Mouse (Mus musculus): Measurements from ENCODE around the gene Kif1b. TPM values are rescaled to one million over a fixed set of nuclear protein-coding genes. Genes with fewer than 3 reads are reported as not detected.

The Kif1b gene
- polyA plus RNA-seq, 1 experiment = 254 TPM

DNA sequence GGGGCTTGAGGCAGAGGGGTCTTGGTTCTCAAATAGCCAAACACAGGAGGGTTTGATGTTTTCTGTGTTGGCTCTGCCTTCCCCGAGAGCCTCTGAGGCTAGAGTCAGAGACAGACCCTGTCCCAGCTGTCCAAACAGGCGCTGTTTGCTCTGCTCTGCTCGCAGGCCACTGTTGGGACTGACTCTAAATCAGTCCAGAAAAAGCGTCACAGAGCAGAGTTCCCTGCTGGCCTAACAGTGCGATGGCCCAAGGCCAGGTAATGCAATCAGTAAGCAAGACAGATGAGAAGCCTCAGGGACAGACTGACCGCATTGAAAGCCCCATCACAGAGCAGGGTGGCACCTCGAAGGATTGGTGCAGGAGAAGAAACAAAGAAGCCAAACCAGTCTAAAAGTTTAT, 157.9 kb downstream of the Kif1b start:
- no peak overlapping the region for H3K4me3 ChIP-seq (replicated peaks; ENCODE audit: insufficient read depth, low read depth, low read length)
- H3K27me3 ChIP-seq (ENCODE audit: control insufficient read depth, insufficient read depth, low read length) = no peaks in the 10 kb centered on the region
- DNase-seq = no peak
- no peak overlapping the region for H3K27ac ChIP-seq (ENCODE audit: insufficient read depth, low read length)
- H3K4me1 ChIP-seq (ENCODE audit: control insufficient read depth, insufficient read depth, low read length) = no peaks in the 10 kb centered on the region
- no peak for TF ChIP-seq POLR2A (IDR thresholded peaks at IDR 0.05; ENCODE audit: borderline replicate concordance, insufficient read depth, low read length)
- no peak for TF ChIP-seq CTCF (IDR thresholded peaks at IDR 0.05; ENCODE audit: borderline replicate concordance, insufficient read depth, low read depth, low read length)
- 60% methylated on average over 7 of the region's 7 CpGs for WGBS

DNA sequence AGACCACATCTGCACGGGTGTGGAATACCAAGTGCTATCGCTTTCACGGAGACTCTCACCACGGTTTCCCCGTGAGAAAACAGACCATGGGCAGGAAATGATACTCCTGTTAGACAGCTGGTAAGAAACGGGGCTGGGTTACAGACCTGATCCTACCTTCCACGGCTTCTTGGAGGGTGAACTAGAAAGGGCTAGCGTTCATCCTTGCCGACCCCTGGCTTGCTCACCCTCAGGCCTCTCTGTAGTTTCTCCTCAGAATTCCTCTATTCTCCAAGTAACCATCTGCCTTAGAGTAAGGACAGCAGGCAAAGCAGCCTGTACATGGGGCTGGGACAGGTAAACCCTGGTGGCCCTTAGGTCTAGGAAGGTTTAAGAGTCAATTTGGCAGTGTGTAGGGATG, 158.3 kb downstream of the Kif1b start:
- WGBS = 82% methylated on average over 9 of the region's 9 CpGs
- TF ChIP-seq POLR2A (IDR thresholded peaks at IDR 0.05; ENCODE audit: borderline replicate concordance, insufficient read depth, low read length) (no peak), CTCF (IDR thresholded peaks at IDR 0.05; ENCODE audit: borderline replicate concordance, insufficient read depth, low read depth, low read length) (no peak)
- DNase-seq = no peak

DNA sequence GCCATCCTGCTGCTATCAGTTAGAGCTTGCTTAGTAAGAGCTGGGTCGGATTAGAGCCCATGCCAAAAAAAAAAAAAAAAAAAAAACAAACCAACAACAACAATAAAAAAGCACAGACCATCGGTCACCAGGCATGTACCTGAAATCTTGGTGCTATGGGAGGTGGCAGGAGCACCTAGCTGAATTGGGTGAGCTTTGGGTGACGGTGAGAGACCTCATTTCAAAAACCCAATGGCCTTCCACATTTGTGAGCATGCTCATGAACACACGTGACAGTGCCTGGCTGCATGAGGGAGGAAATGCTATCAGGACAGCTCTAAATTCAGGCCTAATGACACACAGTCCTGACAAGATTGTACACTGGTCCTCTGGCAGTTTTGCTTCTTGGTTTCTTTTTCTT, 159.4 kb downstream of the Kif1b start:
- Histone ChIP-seq H3K27ac (ENCODE audit: insufficient read depth, low read length) (no peak overlapping the region), H3K27me3 (ENCODE audit: control insufficient read depth, insufficient read depth, low read length) (no peaks in the 10 kb centered on the region), H3K4me1 (ENCODE audit: control insufficient read depth, insufficient read depth, low read length) (no peaks in the 10 kb centered on the region), H3K4me3 (replicated peaks; ENCODE audit: insufficient read depth, low read depth, low read length) (no peak overlapping the region)
- no peak for TF ChIP-seq CTCF (IDR thresholded peaks at IDR 0.05; ENCODE audit: borderline replicate concordance, insufficient read depth, low read depth, low read length)
- TF ChIP-seq POLR2A (IDR thresholded peaks at IDR 0.05; ENCODE audit: borderline replicate concordance, insufficient read depth, low read length) = no peak
- DNase-seq = no peak
- 75% methylated on average over 4 of the region's 4 CpGs for WGBS

More for the DNA sequence above, 158.3 kb downstream of the Kif1b start:
- Histone ChIP-seq H3K4me1 (ENCODE audit: control insufficient read depth, insufficient read depth, low read length) (no peaks in the 10 kb centered on the region), H3K27me3 (ENCODE audit: control insufficient read depth, insufficient read depth, low read length) (no peaks in the 10 kb centered on the region), H3K4me3 (replicated peaks; ENCODE audit: insufficient read depth, low read depth, low read length) (no peak overlapping the region), H3K27ac (ENCODE audit: insufficient read depth, low read length) (no peak overlapping the region)

DNA sequence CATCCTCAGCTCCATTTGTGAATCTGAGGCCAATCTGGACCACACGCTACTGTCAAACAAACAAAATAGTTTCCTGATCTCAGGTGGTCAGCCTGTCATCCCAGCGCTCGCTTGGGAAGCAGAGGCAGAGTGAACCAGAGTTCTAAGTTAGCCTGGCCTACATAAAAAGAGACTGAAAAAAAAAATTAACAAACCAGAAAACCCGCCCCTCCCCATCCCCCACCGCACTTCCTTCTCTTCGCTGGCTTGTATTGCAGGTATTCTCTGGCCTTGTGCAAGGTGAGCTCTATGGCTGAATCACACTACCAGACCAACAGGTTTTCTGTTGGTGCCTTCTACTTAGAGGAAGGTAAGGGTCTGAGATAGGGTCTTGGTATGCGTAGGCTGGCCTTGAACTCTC, 160.0 kb downstream of the Kif1b start:
- TF ChIP-seq POLR2A (IDR thresholded peaks at IDR 0.05; ENCODE audit: borderline replicate concordance, insufficient read depth, low read length) = no peak
- TF ChIP-seq CTCF (IDR thresholded peaks at IDR 0.05; ENCODE audit: borderline replicate concordance, insufficient read depth, low read depth, low read length) = no peak
- WGBS = 96% methylated on average over 7 of the region's 7 CpGs
- H3K27me3 ChIP-seq (ENCODE audit: control insufficient read depth, insufficient read depth, low read length) = no peaks in the 10 kb centered on the region
- no peak overlapping the region for H3K27ac ChIP-seq (ENCODE audit: insufficient read depth, low read length)
- DNase-seq = no peak
- H3K4me1 ChIP-seq (ENCODE audit: control insufficient read depth, insufficient read depth, low read length) = no peaks in the 10 kb centered on the region
- H3K4me3 ChIP-seq (replicated peaks; ENCODE audit: insufficient read depth, low read depth, low read length) = no peak overlapping the region

DNA sequence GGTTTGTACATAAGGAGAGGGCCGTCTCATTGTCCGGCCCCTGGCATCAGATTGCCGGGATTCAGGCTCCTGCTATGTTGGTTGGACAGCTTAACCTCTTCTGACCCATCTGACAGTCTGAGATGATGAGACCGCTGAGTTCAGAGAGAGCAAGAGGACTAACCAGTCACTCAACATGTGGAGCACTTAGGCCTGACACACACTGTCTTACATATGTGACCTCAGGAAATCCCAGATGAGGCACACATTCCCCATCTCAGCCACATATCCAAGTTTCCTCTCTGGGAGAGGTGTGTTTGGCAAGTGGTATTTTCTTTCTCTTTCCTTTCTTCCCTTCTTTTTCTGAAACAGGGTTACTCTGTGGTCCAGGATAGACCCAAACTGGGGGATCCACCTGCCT, 162.3 kb downstream of the Kif1b start:
- TF ChIP-seq POLR2A (IDR thresholded peaks at IDR 0.05; ENCODE audit: borderline replicate concordance, insufficient read depth, low read length) (no peak), CTCF (IDR thresholded peaks at IDR 0.05; ENCODE audit: borderline replicate concordance, insufficient read depth, low read depth, low read length) (no peak)
- WGBS = 90% methylated on average over 4 of the region's 4 CpGs

DNA sequence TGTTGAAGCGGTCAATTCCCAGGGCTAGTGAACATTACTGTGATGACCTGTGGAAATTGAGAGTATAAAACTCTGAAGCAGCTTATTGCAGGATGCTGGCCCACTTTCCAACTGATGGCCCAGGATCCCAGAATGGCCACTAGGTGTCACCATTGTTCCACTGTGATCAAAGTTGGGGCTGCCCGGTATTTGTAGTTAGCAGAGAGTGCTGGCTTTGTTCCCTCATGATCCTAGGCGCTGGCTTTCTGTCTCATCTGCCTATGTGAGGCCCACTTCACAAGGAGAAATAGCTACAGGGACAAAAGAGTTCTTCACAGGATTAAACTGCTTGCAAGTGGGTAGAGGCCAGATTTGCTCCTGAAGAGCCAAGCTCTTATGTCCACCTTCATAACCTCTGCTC, 163.0 kb downstream of the Kif1b start:
- no peak overlapping the region for H3K27ac ChIP-seq (ENCODE audit: insufficient read depth, low read length)
- WGBS = 8% methylated on average over 3 of the region's 3 CpGs
- no peaks in the 10 kb centered on the region for H3K27me3 ChIP-seq (ENCODE audit: control insufficient read depth, insufficient read depth, low read length)

More for the DNA sequence above, 162.3 kb downstream of the Kif1b start:
- DNase-seq = no peak
- Histone ChIP-seq H3K27ac (ENCODE audit: insufficient read depth, low read length) (no peak overlapping the region), H3K27me3 (ENCODE audit: control insufficient read depth, insufficient read depth, low read length) (no peaks in the 10 kb centered on the region), H3K4me1 (ENCODE audit: control insufficient read depth, insufficient read depth, low read length) (no peaks in the 10 kb centered on the region), H3K4me3 (replicated peaks; ENCODE audit: insufficient read depth, low read depth, low read length) (no peak overlapping the region)

DNA sequence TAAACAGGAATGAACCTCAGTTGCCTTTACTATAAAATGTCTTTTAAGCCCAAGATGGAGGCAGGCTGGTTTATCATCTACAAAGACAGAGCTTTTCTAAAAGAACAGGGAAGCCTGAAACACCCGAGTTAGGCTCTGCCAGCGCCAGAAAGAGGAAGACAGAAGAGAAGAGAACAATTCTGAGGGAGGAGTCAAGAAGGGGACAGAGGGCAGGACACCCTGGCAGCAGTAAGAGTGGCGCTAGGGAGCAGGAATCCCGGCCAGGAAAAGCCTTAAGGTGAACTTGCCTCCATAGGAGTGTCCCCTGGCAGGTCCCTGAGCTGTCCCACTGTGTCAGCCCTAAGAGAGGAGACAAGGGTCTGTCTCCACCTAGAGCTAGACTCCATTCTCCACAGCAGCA, 163.9 kb downstream of the Kif1b start:
- no peaks in the 10 kb centered on the region for H3K4me1 ChIP-seq (ENCODE audit: control insufficient read depth, insufficient read depth, low read length)
- H3K4me3 ChIP-seq (replicated peaks; ENCODE audit: insufficient read depth, low read depth, low read length) = no peak overlapping the region
- H3K27me3 ChIP-seq (ENCODE audit: control insufficient read depth, insufficient read depth, low read length) = no peaks in the 10 kb centered on the region
- no peak for TF ChIP-seq POLR2A (IDR thresholded peaks at IDR 0.05; ENCODE audit: borderline replicate concordance, insufficient read depth, low read length)
- no peak for TF ChIP-seq CTCF (IDR thresholded peaks at IDR 0.05; ENCODE audit: borderline replicate concordance, insufficient read depth, low read depth, low read length)
- DNase-seq = no peak
- WGBS = 22% methylated on average over 4 of the region's 4 CpGs
- no peak overlapping the region for H3K27ac ChIP-seq (ENCODE audit: insufficient read depth, low read length)

More for the DNA sequence above, 163.0 kb downstream of the Kif1b start:
- no peak overlapping the region for H3K4me3 ChIP-seq (replicated peaks; ENCODE audit: insufficient read depth, low read depth, low read length)
- peak; percentile 93 for TF ChIP-seq CTCF (IDR thresholded peaks at IDR 0.05; ENCODE audit: borderline replicate concordance, insufficient read depth, low read depth, low read length)
- TF ChIP-seq POLR2A (IDR thresholded peaks at IDR 0.05; ENCODE audit: borderline replicate concordance, insufficient read depth, low read length) = no peak
- H3K4me1 ChIP-seq (ENCODE audit: control insufficient read depth, insufficient read depth, low read length) = no peaks in the 10 kb centered on the region
- DNase-seq = peak; percentile 77 to 82

DNA sequence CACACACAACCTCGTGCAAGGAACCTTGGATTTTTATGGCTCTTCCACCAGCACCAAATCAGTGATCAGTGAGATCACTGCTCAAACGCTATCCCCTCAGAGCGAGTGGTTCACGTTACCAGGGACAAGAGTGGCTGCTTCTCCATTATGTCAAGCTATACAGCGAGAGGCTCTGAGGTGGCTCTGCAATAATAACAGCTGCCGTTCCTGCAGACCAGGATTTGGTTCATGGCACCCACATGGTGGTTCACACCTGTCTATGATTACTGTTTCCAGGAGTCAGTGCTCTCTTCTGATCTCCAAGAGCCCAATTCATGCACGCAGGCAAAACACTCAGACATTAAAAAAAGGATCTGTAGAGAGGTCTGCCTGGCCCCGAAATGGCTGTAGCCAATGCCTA, 169.0 kb downstream of the Kif1b start:
- 86% methylated on average over 8 of the region's 8 CpGs for WGBS
- Histone ChIP-seq H3K4me1 (ENCODE audit: control insufficient read depth, insufficient read depth, low read length) (no peaks in the 10 kb centered on the region), H3K27me3 (ENCODE audit: control insufficient read depth, insufficient read depth, low read length) (no peaks in the 10 kb centered on the region), H3K27ac (ENCODE audit: insufficient read depth, low read length) (no peak overlapping the region), H3K4me3 (replicated peaks; ENCODE audit: insufficient read depth, low read depth, low read length) (no peak overlapping the region)
- no peak for DNase-seq
- TF ChIP-seq CTCF (IDR thresholded peaks at IDR 0.05; ENCODE audit: borderline replicate concordance, insufficient read depth, low read depth, low read length) = no peak
- TF ChIP-seq POLR2A (IDR thresholded peaks at IDR 0.05; ENCODE audit: borderline replicate concordance, insufficient read depth, low read length) = no peak

Measured in cerebellum, adult 2 months (tissue).